Mouse (Mus musculus): Measurements from ENCODE around the gene Lix1. TPM values are rescaled to one million over a fixed set of nuclear protein-coding genes. Genes with fewer than 3 reads are reported as not detected.

Lix1 gene
- polyA plus RNA-seq, 1 experiment, result 0.52 TPM

DNA sequence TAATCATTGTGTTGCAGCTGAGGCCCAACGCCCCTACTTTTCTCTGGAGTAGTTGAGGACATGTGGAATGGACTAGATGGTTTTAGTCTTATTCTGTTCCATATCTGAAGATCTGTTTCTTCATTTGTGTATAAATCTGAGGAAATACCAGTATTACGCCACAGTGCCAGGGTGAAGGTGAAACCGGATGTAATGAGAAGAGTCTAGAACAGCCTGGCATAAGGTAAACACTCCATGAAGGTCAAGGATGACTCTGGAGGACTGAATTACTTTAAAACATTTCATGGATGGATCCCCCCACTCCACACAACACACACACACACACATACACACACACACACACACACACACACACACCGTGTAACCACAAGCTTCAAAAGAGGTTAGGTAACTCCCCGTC lies 45.3 kb downstream of the Lix1 start:
- no peak overlapping the region for H3K27ac ChIP-seq (ENCODE audit: control insufficient read depth, insufficient read depth, low read depth, low read length, poor library complexity)
- TF ChIP-seq POLR2A (IDR thresholded peaks at IDR 0.05; ENCODE audit: borderline replicate concordance, control insufficient read depth, low read depth, low read length), result no peak
- H3K4me3 ChIP-seq (replicated peaks; ENCODE audit: control insufficient read depth, low read depth, low read length), result no peak overlapping the region
- H3K4me1 ChIP-seq (ENCODE audit: control insufficient read depth, insufficient read depth, low read length), result no peaks in the 10 kb centered on the region
- 36% methylated on average over 5 of the region's 5 CpGs for WGBS

DNA sequence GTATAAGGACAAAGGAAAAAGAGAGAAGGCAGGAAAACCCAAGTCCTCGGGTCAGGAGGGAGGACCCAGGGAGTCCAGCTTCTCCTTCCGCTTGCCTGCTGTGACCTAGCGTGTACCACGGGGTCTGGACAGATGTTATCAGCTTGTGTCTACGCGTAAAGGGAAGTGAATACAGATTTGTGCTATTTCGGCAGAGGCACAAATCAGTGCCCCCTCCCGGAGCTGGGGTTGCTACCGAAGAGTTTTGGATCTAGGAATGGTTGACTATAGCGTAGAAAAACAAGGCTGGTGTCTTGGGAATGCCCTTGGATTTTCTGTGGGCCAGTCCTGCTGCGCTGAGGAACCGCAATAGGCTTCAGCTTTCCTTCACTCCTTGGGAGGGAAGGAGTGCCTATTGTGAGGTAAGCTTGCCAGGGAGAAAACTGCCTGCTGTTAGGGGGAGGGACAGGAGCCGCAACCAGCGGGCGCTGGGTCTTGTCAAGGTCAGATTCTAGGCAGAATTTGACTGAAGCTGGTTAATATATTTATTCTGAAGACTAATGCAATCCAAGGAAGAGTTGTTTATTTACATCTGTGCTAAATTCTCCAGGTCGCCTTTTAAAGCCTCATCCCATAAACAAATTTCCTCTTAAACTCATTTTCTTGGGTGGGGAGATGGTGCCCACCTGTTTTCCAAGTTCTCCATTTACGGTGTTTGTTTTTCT lies 46.4 kb downstream of the Lix1 start:
- 4% methylated on average over 17 of the region's 17 CpGs for WGBS
- Histone ChIP-seq H3K4me3 (replicated peaks; ENCODE audit: control insufficient read depth, low read depth, low read length) (no peak overlapping the region), H3K27ac (ENCODE audit: control insufficient read depth, insufficient read depth, low read depth, low read length, poor library complexity) (no peak overlapping the region), H3K4me1 (ENCODE audit: control insufficient read depth, insufficient read depth, low read length) (no peaks in the 10 kb centered on the region)
- no peak for TF ChIP-seq CTCF (IDR thresholded peaks at IDR 0.05; ENCODE audit: control insufficient read depth, insufficient read depth, low read length)
- no peak for TF ChIP-seq POLR2A (IDR thresholded peaks at IDR 0.05; ENCODE audit: borderline replicate concordance, control insufficient read depth, low read depth, low read length)

DNA sequence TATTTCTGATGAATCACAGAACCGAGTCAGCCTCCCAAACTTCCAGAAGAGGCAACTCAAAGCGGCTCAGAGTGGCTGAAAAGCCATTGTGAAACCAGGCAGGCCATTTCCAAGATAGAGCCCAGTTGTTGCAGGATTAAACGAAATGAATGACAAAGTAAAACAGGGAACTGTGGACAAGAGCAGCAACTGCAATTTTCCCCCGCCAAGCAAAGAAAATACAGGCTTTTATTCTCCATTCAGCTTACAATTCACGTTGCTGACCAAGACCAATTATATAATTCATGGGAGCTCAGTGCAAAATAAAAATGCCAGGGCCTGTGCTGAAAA lies 46.9 kb downstream of the Lix1 start:
- Histone ChIP-seq H3K27ac (ENCODE audit: control insufficient read depth, insufficient read depth, low read depth, low read length, poor library complexity) (no peak overlapping the region), H3K4me1 (ENCODE audit: control insufficient read depth, insufficient read depth, low read length) (no peaks in the 10 kb centered on the region), H3K4me3 (replicated peaks; ENCODE audit: control insufficient read depth, low read depth, low read length) (no peak overlapping the region)
- TF ChIP-seq POLR2A (IDR thresholded peaks at IDR 0.05; ENCODE audit: borderline replicate concordance, control insufficient read depth, low read depth, low read length) (no peak), CTCF (IDR thresholded peaks at IDR 0.05; ENCODE audit: control insufficient read depth, insufficient read depth, low read length) (no peak)
- 25% methylated on average over 5 of the region's 5 CpGs for WGBS

DNA sequence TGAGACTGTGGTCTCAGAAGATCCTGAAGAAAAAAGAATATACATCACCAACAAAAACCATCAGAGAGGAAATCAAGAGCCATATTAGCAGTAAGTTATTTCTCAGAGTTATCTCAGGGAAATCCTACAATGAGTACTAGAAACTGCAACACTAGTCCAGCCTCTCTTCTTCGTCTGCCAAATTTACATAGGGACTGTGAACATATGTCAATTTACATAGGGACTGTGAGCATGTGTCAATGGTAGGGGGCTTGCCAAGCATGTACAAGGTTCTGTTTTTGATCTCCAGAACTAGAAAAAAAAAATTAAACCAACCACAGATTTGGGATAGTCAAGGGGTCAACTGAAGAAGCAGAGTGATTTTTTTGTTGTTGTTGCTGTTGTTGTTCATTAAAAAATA lies 48.6 kb downstream of the Lix1 start:
- no peak for TF ChIP-seq POLR2A (IDR thresholded peaks at IDR 0.05; ENCODE audit: borderline replicate concordance, control insufficient read depth, low read depth, low read length)
- TF ChIP-seq CTCF (IDR thresholded peaks at IDR 0.05; ENCODE audit: control insufficient read depth, insufficient read depth, low read length), result no peak
- H3K4me1 ChIP-seq (ENCODE audit: control insufficient read depth, insufficient read depth, low read length), result no peaks in the 10 kb centered on the region
- H3K4me3 ChIP-seq (replicated peaks; ENCODE audit: control insufficient read depth, low read depth, low read length), result no peak overlapping the region
- no peak overlapping the region for H3K27ac ChIP-seq (ENCODE audit: control insufficient read depth, insufficient read depth, low read depth, low read length, poor library complexity)
- WGBS, result 65% methylated on average over 1 of the region's 1 CpGs

DNA sequence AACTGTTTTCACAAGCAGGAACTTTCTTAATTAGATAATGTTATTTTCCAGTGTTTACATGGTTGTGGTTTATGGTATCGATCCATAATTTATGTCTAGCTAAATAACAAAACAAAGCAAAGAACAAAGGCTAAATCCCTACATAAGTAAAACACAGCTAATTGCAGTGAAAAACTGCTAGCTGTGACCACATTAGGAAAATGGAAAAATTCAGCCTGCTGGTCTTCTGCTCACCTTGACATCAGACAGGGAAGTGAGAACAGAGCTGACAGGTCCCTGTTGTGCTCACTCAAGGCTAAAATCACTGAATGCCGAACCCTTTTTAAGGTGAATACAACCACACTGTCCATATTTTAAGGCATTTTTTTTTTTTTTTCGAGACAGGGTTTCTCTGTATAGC lies 50.1 kb downstream of the Lix1 start:
- 81% methylated on average over 3 of the region's 3 CpGs for WGBS
- no peak overlapping the region for H3K4me3 ChIP-seq (replicated peaks; ENCODE audit: control insufficient read depth, low read depth, low read length)
- H3K4me1 ChIP-seq (ENCODE audit: control insufficient read depth, insufficient read depth, low read length), result no peaks in the 10 kb centered on the region
- no peak overlapping the region for H3K27ac ChIP-seq (ENCODE audit: control insufficient read depth, insufficient read depth, low read depth, low read length, poor library complexity)
- TF ChIP-seq CTCF (IDR thresholded peaks at IDR 0.05; ENCODE audit: control insufficient read depth, insufficient read depth, low read length), result no peak
- no peak for TF ChIP-seq POLR2A (IDR thresholded peaks at IDR 0.05; ENCODE audit: borderline replicate concordance, control insufficient read depth, low read depth, low read length)

DNA sequence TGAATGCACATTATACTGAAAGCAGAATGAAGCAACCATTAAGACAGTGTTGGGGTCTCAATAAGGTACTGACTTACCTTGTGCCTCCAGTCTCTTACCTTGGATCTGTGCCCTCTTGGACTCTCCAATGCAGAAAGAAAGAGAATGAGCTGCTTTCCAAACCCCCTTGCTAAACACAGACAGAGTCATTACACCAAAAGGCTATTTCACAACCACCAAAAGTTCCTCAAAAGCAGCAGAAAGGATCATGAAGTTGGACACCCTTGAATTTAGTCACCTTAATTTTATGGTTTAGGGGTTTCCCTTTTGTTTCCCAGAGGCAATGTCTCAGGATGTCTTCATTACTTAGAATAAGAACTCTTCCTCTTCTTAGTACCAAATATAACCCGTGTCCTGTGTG lies 52.1 kb downstream of the Lix1 start:
- no peak overlapping the region for H3K27ac ChIP-seq (ENCODE audit: control insufficient read depth, insufficient read depth, low read depth, low read length, poor library complexity)
- H3K4me3 ChIP-seq (replicated peaks; ENCODE audit: control insufficient read depth, low read depth, low read length), result no peak overlapping the region
- TF ChIP-seq POLR2A (IDR thresholded peaks at IDR 0.05; ENCODE audit: borderline replicate concordance, control insufficient read depth, low read depth, low read length) (no peak), CTCF (IDR thresholded peaks at IDR 0.05; ENCODE audit: control insufficient read depth, insufficient read depth, low read length) (no peak)
- H3K4me1 ChIP-seq (ENCODE audit: control insufficient read depth, insufficient read depth, low read length), result no peaks in the 10 kb centered on the region
- WGBS, result 38% methylated on average over 1 of the region's 1 CpGs

DNA sequence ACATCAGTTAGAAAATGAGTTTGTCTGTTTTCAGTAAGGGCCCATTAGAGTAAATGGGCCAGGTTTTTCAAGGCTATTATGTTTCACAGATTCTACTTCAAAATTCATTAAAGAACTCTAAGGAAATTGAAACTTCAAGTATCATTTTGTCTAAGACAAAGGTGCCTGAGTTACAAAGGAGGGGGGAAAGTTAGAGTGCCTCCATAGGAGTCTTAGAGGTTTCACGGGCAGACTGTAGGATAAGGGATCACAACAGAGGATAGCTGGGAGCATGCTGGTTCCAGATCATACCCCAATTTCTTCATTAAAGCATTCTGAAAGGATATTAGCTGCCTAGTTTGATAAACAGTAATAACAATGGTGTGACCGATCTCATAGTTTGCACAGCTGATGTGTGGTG lies 83.3 kb downstream of the Lix1 start:
- Histone ChIP-seq H3K27ac (ENCODE audit: control insufficient read depth, insufficient read depth, low read depth, low read length, poor library complexity) (no peak overlapping the region), H3K4me3 (replicated peaks; ENCODE audit: control insufficient read depth, low read depth, low read length) (no peak overlapping the region), H3K4me1 (ENCODE audit: control insufficient read depth, insufficient read depth, low read length) (no peaks in the 10 kb centered on the region)
- 86% methylated on average over 2 of the region's 2 CpGs for WGBS
- TF ChIP-seq CTCF (IDR thresholded peaks at IDR 0.05; ENCODE audit: control insufficient read depth, insufficient read depth, low read length) (no peak), POLR2A (IDR thresholded peaks at IDR 0.05; ENCODE audit: borderline replicate concordance, control insufficient read depth, low read depth, low read length) (no peak)

DNA sequence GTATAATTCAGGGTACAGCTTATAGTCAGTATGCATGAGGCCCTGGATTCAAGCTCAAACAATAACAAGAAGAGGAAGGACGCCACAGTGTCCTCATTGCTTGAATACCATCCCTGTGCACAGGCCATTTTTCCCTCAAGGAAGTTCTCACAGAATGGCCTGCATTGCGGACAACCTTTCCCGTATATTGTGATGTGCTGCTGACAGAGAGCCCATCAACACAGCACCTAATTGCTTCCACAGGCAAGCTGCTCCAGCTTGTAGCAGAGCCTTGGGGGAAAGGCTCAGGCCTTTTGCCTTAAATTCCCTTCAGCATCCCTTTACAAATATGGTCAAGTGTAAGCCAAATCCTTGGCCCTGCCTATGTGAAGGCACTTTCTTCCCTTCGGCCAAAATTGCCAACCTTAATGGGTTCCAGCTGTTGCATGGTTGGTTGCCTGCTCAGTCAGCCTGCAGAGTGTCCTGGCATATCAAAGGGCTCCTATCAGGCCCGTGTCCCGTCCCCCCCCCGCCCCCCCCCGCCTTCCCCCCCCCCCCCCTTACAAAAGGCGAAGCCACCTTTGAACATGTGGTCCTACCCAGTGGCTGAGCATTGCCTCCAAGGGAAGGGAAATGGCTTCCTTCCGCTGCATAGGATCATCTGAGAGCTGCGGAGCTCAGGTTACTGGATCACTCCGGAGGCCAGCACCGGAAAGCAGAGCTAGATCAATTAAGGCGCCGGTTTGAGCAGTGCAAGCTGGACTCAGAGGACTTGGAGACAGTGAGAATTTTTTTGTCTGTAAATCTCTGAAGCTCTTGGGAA lies 88.5 kb downstream of the Lix1 start:
- H3K4me3 ChIP-seq (replicated peaks; ENCODE audit: control insufficient read depth, low read depth, low read length), result no peak overlapping the region
- no peak for TF ChIP-seq POLR2A (IDR thresholded peaks at IDR 0.05; ENCODE audit: borderline replicate concordance, control insufficient read depth, low read depth, low read length)
- TF ChIP-seq CTCF (IDR thresholded peaks at IDR 0.05; ENCODE audit: control insufficient read depth, insufficient read depth, low read length), result no peak
- WGBS, result 67% methylated on average over 13 of the region's 15 CpGs
- H3K4me1 ChIP-seq (ENCODE audit: control insufficient read depth, insufficient read depth, low read length), result no peaks in the 10 kb centered on the region
- H3K27ac ChIP-seq (ENCODE audit: control insufficient read depth, insufficient read depth, low read depth, low read length, poor library complexity), result no peak overlapping the region
